ENCODE assay signal across 14 mouse cellular contexts in genomic region chr12:52675010-52675409, GRCm38 (mm10). TPM values are rescaled to one million over a fixed set of nuclear protein-coding genes. Genes with fewer than 3 reads are reported as not detected.
A peak's percentile ranks its signal among the peaks of the same experiment; 100 is the strongest.
DNase-seq lines count a peak whose midpoint lies in the region; ATAC-seq lines count a peak whose summit lies in the region.
"Had no signal": no experiment of that assay in that cellular context is flagged by ENCODE, and none has a peak within 500 bp of the region (broad histone marks: within the 10 kb centered on the region; RNA-seq: fewer than 3 reads in every experiment).

No protein-coding gene starts in this region.

- peak; percentile 12 for DNase-seq in neural tube, embryonic 11.5 days (ENCODE audit: low spot score)
- DNase-seq in neural tube, embryonic 10.5 days (ENCODE audit: extremely low spot score, low spot score), result no peak
- DNase-seq in embryonic facial prominence, embryonic 10.5 days (ENCODE audit: low spot score), result no peak
- DNase-seq in hindbrain, embryonic 11.5 days (ENCODE audit: low spot score), result peak; percentile 19
- no peak for DNase-seq in lung, adult 18-20 months
- no peak for DNase-seq in limb, embryonic 10.5 days (ENCODE audit: low spot score)
- DNase-seq in natural killer cell, adult 2 months (ENCODE audit: low spot score in 2 of 2), result no peak
- DNase-seq: gastrocnemius, postnatal 10 days; kidney, adult 2 months; layer of hippocampus, adult 9-11 months; lung, embryonic 14.5 days; thymus, postnatal 4 days had no signal

- no peaks in the 10 kb centered on the region for H3K9me3 ChIP-seq in neural tube, embryonic 11.5 days (ENCODE audit: control insufficient read depth, low read length)
- no peaks in the 10 kb centered on the region for H3K9me3 ChIP-seq in embryonic facial prominence, embryonic 10.5 days
- H3K9me3 ChIP-seq in hindbrain, embryonic 11.5 days (ENCODE audit: control insufficient read depth, low read length), result no peaks in the 10 kb centered on the region
- no peaks in the 10 kb centered on the region for H3K9me3 ChIP-seq in neural tube, embryonic 13.5 days
- H3K9me3 ChIP-seq in limb, embryonic 10.5 days (replicated peaks), result no peaks in the 10 kb centered on the region
- H3K9me3 ChIP-seq: limb, embryonic 13.5 days had no signal

- H3K9ac ChIP-seq in neural tube, embryonic 11.5 days (ENCODE audit: low read length), result no peak overlapping the region; the same call in 1 of the 2 replicates
- H3K9ac ChIP-seq in hindbrain, embryonic 11.5 days (ENCODE audit: low read depth, low read length), result no peak overlapping the region
- H3K9ac ChIP-seq in neural tube, embryonic 13.5 days, result no peak overlapping the region
- H3K9ac ChIP-seq: limb, embryonic 13.5 days; lung, embryonic 14.5 days had no signal

- H3K36me3 ChIP-seq in neural tube, embryonic 11.5 days (ENCODE audit: control insufficient read depth, insufficient read depth, low read length), result no peaks in the 10 kb centered on the region
- no peaks in the 10 kb centered on the region for H3K36me3 ChIP-seq in embryonic facial prominence, embryonic 10.5 days (replicated peaks)
- H3K36me3 ChIP-seq in hindbrain, embryonic 11.5 days (ENCODE audit: control insufficient read depth, insufficient read depth, low read length), result no peaks in the 10 kb centered on the region
- no peaks in the 10 kb centered on the region for H3K36me3 ChIP-seq in neural tube, embryonic 13.5 days
- H3K36me3 ChIP-seq in limb, embryonic 10.5 days, result no peaks in the 10 kb centered on the region
- H3K36me3 ChIP-seq: limb, embryonic 13.5 days had no signal

- H3K4me3 ChIP-seq in neural tube, embryonic 11.5 days (ENCODE audit: low read depth, low read length), result no peak overlapping the region
- H3K4me3 ChIP-seq in embryonic facial prominence, embryonic 10.5 days, result no peak overlapping the region
- H3K4me3 ChIP-seq in hindbrain, embryonic 11.5 days (ENCODE audit: low read depth, low read length), result no peak overlapping the region
- no peak overlapping the region for H3K4me3 ChIP-seq in neural tube, embryonic 13.5 days
- H3K4me3 ChIP-seq in limb, embryonic 10.5 days, result no peak overlapping the region
- H3K4me3 ChIP-seq: limb, embryonic 13.5 days had no signal

- WGBS in neural tube, embryonic 11.5 days, result 34% methylated on average over 4 of the region's 4 CpGs
- 46% methylated on average over 4 of the region's 4 CpGs for WGBS in embryonic facial prominence, embryonic 10.5 days
- 36% methylated on average over 4 of the region's 4 CpGs for WGBS in hindbrain, embryonic 11.5 days
- 12% methylated on average over 4 of the region's 4 CpGs for WGBS in neural tube, embryonic 13.5 days
- 52% methylated on average over 4 of the region's 4 CpGs for WGBS in limb, embryonic 10.5 days

- H3K27me3 ChIP-seq in neural tube, embryonic 11.5 days (ENCODE audit: control insufficient read depth, insufficient read depth, low read length), result no peaks in the 10 kb centered on the region
- no peaks in the 10 kb centered on the region for H3K27me3 ChIP-seq in embryonic facial prominence, embryonic 10.5 days (replicated peaks; ENCODE audit: low read depth, poor library complexity, severe bottlenecking)
- no peaks in the 10 kb centered on the region for H3K27me3 ChIP-seq in hindbrain, embryonic 11.5 days (ENCODE audit: control insufficient read depth, insufficient read depth, low read length)
- no peaks in the 10 kb centered on the region for H3K27me3 ChIP-seq in neural tube, embryonic 13.5 days
- no peaks in the 10 kb centered on the region for H3K27me3 ChIP-seq in limb, embryonic 10.5 days (ENCODE audit: low read depth, poor library complexity, severe bottlenecking)
- H3K27me3 ChIP-seq: limb, embryonic 13.5 days had no signal

- peak overlapping the region; percentile 45; the same call in 1 of the 2 replicates for H3K27ac ChIP-seq in neural tube, embryonic 11.5 days (ENCODE audit: low read depth, low read length)
- peak overlapping the region; percentile 19; the same call in 1 of the 2 replicates for H3K27ac ChIP-seq in embryonic facial prominence, embryonic 10.5 days (replicated peaks)
- H3K27ac ChIP-seq in hindbrain, embryonic 11.5 days (ENCODE audit: low read depth, low read length), result 0 out of 2 replicates have a peak overlapping the region, but pooled peaks have one; percentile 44
- H3K27ac ChIP-seq in neural tube, embryonic 13.5 days (replicated peaks), result peak overlapping the region; percentile 55
- H3K27ac ChIP-seq in limb, embryonic 10.5 days, result no peak overlapping the region
- H3K27ac ChIP-seq: limb, embryonic 13.5 days had no signal

- H3K4me2 ChIP-seq in neural tube, embryonic 11.5 days (ENCODE audit: low read depth), result no peak overlapping the region
- H3K4me2 ChIP-seq in hindbrain, embryonic 11.5 days (replicated peaks; ENCODE audit: low read depth, low read length), result no peak overlapping the region
- no peak overlapping the region for H3K4me2 ChIP-seq in neural tube, embryonic 13.5 days
- H3K4me2 ChIP-seq: limb, embryonic 13.5 days; lung, embryonic 14.5 days had no signal

- H3K4me1 ChIP-seq in neural tube, embryonic 11.5 days (ENCODE audit: control insufficient read depth, insufficient read depth, low read length), result 0 out of 2 replicates have a peak, but pooled peaks cover 11% of the 10 kb centered on the region
- peaks cover 16% of the 10 kb centered on the region for H3K4me1 ChIP-seq in embryonic facial prominence, embryonic 10.5 days
- no peaks in the 10 kb centered on the region; the same call in 1 of the 2 replicates for H3K4me1 ChIP-seq in hindbrain, embryonic 11.5 days (replicated peaks; ENCODE audit: control insufficient read depth, insufficient read depth, low read length)
- H3K4me1 ChIP-seq in neural tube, embryonic 13.5 days (replicated peaks), result peaks cover 22% of the 10 kb centered on the region
- H3K4me1 ChIP-seq in limb, embryonic 10.5 days, result peaks cover 14% of the 10 kb centered on the region

- no peak for ATAC-seq in neural tube, embryonic 11.5 days (ENCODE audit: insufficient read depth, low FRiP score, low TSS enrichment)
- peak; percentile 66 for ATAC-seq in hindbrain, embryonic 11.5 days (ENCODE audit: low FRiP score)
- ATAC-seq in neural tube, embryonic 13.5 days (ENCODE audit: low read depth), result peak; percentile 70; the same call in 1 of the 2 replicates

RNA-seq across cellular contexts. Expression of gene Akap6, which starts 24.2 kb away (rescaled TPM):
- polyA plus RNA-seq in neural tube, embryonic 11.5 days (2014; fragmentation: Nextera tagmentation; extraction: Ambion mirVana), result 20.9 and 24.4 TPM in 2 replicates
- polyA plus RNA-seq in embryonic facial prominence, embryonic 10.5 days (2016; fragmentation: Nextera tagmentation; extraction: Ambion mirVana), result 4.3 and 4.4 TPM in 2 replicates
- polyA plus RNA-seq in hindbrain, embryonic 11.5 days (2014; fragmentation: Nextera tagmentation; extraction: Ambion mirVana), result 25.5 and 35.7 TPM in 2 replicates
- polyA plus RNA-seq in neural tube, embryonic 13.5 days (2015; fragmentation: Nextera tagmentation; extraction: Ambion mirVana), result 27.2 and 30.0 TPM in 2 replicates
- 0.18 and 0.26 TPM in 2 replicates for polyA plus RNA-seq in limb, embryonic 10.5 days (2016; fragmentation: Nextera tagmentation; extraction: Ambion mirVana)

Comparison
In these comparisons a context has a peak if more than half of its experiments do, and no peak if none do; other contexts are left out.
1. DNase-seq: peak in neural tube, embryonic 11.5 days (single experiment) and hindbrain, embryonic 11.5 days (single experiment); none in neural tube, embryonic 10.5 days (single experiment), embryonic facial prominence, embryonic 10.5 days (single experiment), lung, adult 18-20 months (0 of 2), limb, embryonic 10.5 days (single experiment) and natural killer cell, adult 2 months (0 of 2).